Mouse (Mus musculus): ENCODE measurements around the gene Cux1. TPM values are rescaled to one million over a fixed set of nuclear protein-coding genes. Genes with fewer than 3 reads are reported as not detected.
A peak's percentile ranks its signal among the peaks of the same experiment; 100 is the strongest.

The Cux1 gene
- polyA plus RNA-seq, 1 experiment from 2014 or later = 68.9 TPM

DNA sequence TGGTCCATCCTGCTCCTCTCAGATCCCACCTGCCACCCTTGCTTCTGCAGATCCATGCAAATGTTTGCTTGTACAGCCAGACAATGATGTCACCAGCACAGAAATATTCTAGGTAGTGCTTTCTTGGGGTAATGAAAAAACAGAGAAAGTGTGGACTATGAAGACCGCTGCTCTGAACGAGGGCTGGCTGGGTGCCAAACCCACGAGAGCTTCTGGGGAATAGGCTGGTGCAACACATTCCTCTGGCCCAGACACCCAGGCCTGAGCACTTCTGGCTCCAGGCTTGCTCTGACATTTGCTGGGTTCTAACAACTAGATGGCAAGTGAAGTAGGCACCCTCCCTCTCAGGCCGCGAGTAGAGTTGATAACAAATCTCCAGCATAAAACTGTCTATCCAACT, 11.6 kb downstream of the Cux1 start:
- Histone ChIP-seq H3K9ac (peak overlapping the region; percentile 51), H3K4me2 (peak overlapping the region; percentile 40; the same call in 1 of the 2 replicates), H3K4me3 (no peak overlapping the region), H3K4me1 (peaks cover 88% of the 10 kb centered on the region), H3K27ac (replicated peaks) (peak overlapping the region; percentile 88), H3K27me3 (replicated peaks) (no peaks in the 10 kb centered on the region), H3K36me3 (no peaks in the 10 kb centered on the region), H3K9me3 (no peaks in the 10 kb centered on the region)
- 9% methylated on average over 5 of the region's 5 CpGs for WGBS
- ATAC-seq (ENCODE audit: extremely low read depth, insufficient number of reproducible peaks, low FRiP score, low TSS enrichment) = peak; percentile 34; the same call in 1 of the 2 replicates

DNA sequence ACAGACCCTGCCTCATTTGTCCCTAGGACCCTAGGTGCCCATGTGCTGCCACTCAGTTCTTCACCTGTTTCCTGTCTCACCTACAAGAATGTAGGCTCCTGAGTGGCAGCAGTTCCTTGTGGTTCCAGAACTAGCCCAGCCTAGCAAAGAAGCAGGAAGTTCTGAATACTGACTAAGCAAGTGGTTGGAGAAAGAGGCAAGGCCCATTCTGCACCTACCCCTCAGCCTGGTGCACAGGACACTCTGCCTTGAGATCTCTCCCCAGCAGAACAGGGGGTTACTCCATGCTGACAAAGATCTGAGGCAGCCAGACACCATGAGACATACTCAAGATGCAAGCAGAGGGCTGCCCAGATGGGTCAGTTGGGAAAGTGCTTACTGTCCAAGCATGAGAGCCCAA, 14.5 kb downstream of the Cux1 start:
- ATAC-seq (ENCODE audit: extremely low read depth, insufficient number of reproducible peaks, low FRiP score, low TSS enrichment) = no peak
- H3K36me3 ChIP-seq = no peaks in the 10 kb centered on the region
- H3K9ac ChIP-seq = no peak overlapping the region
- H3K9me3 ChIP-seq = no peaks in the 10 kb centered on the region
- peaks cover 78% of the 10 kb centered on the region for H3K4me1 ChIP-seq
- H3K4me3 ChIP-seq = no peak overlapping the region
- no peak overlapping the region for H3K27ac ChIP-seq (replicated peaks)
- no peaks in the 10 kb centered on the region for H3K27me3 ChIP-seq (replicated peaks)
- no peak overlapping the region for H3K4me2 ChIP-seq

DNA sequence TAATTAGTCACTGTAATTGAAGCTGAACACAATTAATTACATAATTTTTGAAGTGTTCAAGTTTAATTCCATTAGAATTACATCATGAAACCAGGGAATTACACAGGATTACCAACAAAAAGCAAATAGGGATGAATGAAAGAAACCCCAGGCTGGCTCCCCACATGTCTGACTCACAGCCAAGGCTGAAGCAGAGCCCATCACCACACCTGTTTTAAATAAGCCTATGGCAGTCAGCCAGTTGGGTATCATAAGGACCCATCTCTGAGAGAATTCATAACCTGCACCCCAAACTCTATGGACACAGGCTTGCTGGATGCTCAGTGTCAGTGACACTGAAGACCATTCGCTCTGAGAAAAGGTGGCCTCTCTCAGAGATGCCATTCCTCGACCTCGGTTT, 15.2 kb downstream of the Cux1 start:
- no peak overlapping the region for H3K4me2 ChIP-seq
- ATAC-seq (ENCODE audit: extremely low read depth, insufficient number of reproducible peaks, low FRiP score, low TSS enrichment) = no peak
- H3K36me3 ChIP-seq = no peaks in the 10 kb centered on the region
- no peak overlapping the region for H3K27ac ChIP-seq (replicated peaks)
- no peak overlapping the region for H3K4me3 ChIP-seq
- no peaks in the 10 kb centered on the region for H3K27me3 ChIP-seq (replicated peaks)
- no peak overlapping the region for H3K9ac ChIP-seq
- peaks cover 71% of the 10 kb centered on the region for H3K4me1 ChIP-seq
- no peaks in the 10 kb centered on the region for H3K9me3 ChIP-seq
- 78% methylated on average over 3 of the region's 3 CpGs for WGBS

DNA sequence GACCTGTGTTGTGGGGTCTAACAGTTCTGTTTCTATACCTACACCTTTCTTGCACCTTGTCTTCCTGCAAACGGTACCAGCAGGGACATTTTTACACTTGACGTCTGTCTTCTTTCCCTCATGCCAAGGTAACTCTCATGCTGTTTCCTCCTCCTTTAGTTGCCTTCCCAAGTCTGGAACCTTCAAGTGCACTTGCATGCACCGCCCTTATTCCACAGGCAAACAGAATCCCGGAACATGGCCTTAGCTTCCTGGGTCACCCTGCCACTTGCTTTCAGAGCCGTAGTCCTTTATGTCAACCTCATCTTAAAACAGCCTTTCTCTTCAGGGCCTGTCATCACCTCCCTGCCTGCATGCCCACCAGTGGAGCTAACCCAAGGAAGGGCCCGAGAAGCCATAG, 15.7 kb downstream of the Cux1 start:
- Histone ChIP-seq H3K4me1 (peaks cover 66% of the 10 kb centered on the region), H3K4me3 (no peak overlapping the region), H3K9me3 (no peaks in the 10 kb centered on the region), H3K27ac (replicated peaks) (peak overlapping the region; percentile 44), H3K4me2 (peak overlapping the region; percentile 2; the same call in 1 of the 2 replicates), H3K9ac (no peak overlapping the region), H3K27me3 (replicated peaks) (no peaks in the 10 kb centered on the region), H3K36me3 (no peaks in the 10 kb centered on the region)
- ATAC-seq (ENCODE audit: extremely low read depth, insufficient number of reproducible peaks, low FRiP score, low TSS enrichment) = no peak
- WGBS = 36% methylated on average over 6 of the region's 6 CpGs

DNA sequence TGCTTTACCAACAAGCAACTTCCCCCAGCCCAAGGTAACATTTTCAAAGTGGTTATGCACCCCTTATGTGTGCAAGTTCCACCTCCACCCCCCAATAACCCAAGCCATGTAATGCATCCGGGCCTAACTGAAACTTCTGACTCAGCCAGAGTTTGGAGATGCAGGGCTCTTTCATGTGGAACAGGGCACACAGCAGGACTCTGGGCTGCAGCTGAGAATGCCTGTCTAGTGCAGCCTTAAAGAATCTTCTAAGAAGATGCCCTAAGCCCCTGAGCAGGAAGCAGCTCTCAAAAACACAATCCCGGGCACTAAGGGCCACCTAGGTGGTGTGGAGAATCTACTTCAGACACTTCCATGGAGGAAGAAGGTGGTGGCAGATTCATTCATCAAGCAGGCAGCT, 16.6 kb downstream of the Cux1 start:
- peak overlapping the region; percentile 44 for H3K27ac ChIP-seq (replicated peaks)
- no peak overlapping the region for H3K4me3 ChIP-seq
- H3K27me3 ChIP-seq (replicated peaks) = no peaks in the 10 kb centered on the region
- ATAC-seq (ENCODE audit: extremely low read depth, insufficient number of reproducible peaks, low FRiP score, low TSS enrichment) = no peak
- no peak overlapping the region; the same call in 1 of the 2 replicates for H3K9ac ChIP-seq
- peaks cover 64% of the 10 kb centered on the region for H3K4me1 ChIP-seq
- 34% methylated on average over 2 of the region's 2 CpGs for WGBS
- H3K9me3 ChIP-seq = no peaks in the 10 kb centered on the region
- H3K4me2 ChIP-seq = no peak overlapping the region
- no peaks in the 10 kb centered on the region for H3K36me3 ChIP-seq

DNA sequence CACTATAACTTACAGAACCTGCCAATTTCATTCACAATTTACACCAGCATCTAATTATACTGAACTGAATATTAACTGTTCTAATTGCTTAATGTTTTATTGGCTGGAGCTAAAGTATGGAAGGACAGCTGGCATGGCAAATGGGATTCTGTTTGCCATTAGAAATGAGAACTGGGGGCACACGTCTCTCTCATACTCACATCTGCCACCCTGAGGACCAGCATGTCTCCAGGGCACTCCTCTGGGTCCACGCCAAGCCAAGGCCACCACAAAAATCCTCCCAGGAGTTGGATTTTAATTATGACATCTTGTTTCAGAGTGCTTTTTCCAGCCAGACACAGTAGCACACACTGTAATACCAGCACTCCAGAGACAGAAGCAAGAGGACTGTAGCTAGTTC, 18.5 kb downstream of the Cux1 start:
- Histone ChIP-seq H3K4me2 (no peak overlapping the region), H3K27me3 (replicated peaks) (no peaks in the 10 kb centered on the region), H3K9ac (no peak overlapping the region), H3K4me1 (peaks cover 57% of the 10 kb centered on the region), H3K27ac (replicated peaks) (no peak overlapping the region), H3K9me3 (no peaks in the 10 kb centered on the region), H3K36me3 (no peaks in the 10 kb centered on the region), H3K4me3 (no peak overlapping the region)
- 86% methylated on average over 2 of the region's 2 CpGs for WGBS
- no peak for ATAC-seq (ENCODE audit: extremely low read depth, insufficient number of reproducible peaks, low FRiP score, low TSS enrichment)

DNA sequence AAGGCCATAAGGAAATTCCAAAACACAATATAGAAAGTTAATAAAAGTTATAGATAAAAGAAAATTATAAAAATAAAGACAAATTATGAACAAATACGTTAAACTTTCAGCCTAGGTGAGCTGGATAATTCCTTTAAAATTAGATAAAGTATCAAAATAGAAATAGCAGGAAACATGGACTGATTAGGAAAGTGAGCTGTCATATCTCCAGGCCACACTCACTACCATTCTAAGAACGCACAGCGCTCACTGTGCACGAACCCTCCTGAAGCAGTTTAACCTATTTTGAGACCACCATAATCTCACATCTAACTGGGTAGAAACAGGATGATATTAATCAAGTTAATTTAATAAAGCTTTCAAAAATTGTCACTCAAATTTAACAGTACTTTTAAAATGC, 22.2 kb downstream of the Cux1 start:
- WGBS = 31% methylated on average over 4 of the region's 4 CpGs
- Histone ChIP-seq H3K27ac (replicated peaks) (no peak overlapping the region; the same call in 1 of the 2 replicates), H3K9me3 (no peaks in the 10 kb centered on the region), H3K4me3 (no peak overlapping the region), H3K27me3 (replicated peaks) (no peaks in the 10 kb centered on the region), H3K4me1 (peaks cover 51% of the 10 kb centered on the region), H3K36me3 (no peaks in the 10 kb centered on the region), H3K9ac (no peak overlapping the region), H3K4me2 (peak overlapping the region; percentile 39)
- ATAC-seq (ENCODE audit: extremely low read depth, insufficient number of reproducible peaks, low FRiP score, low TSS enrichment) = no peak

DNA sequence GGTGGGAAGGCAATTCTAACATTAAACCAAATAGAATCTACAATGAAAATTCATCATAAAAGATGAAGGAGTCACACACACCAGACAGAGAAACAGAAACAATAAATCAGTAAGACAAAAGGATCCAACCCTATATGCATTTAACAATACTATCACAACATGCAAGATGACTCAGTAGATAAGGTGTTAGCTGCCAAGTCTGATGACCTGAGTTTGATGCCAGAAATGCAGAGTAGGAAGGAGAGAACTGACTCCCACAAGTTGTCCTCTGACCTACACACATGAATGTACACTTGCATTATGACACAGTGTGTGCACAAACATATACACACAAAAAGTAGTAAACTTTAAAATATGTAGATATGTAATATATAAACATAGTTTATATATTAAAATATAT, 24.1 kb downstream of the Cux1 start:
- Histone ChIP-seq H3K36me3 (no peaks in the 10 kb centered on the region), H3K9me3 (no peaks in the 10 kb centered on the region), H3K4me2 (no peak overlapping the region), H3K27me3 (replicated peaks) (no peaks in the 10 kb centered on the region), H3K27ac (replicated peaks) (no peak overlapping the region), H3K9ac (no peak overlapping the region), H3K4me3 (no peak overlapping the region), H3K4me1 (peaks cover 65% of the 10 kb centered on the region)
- ATAC-seq (ENCODE audit: extremely low read depth, insufficient number of reproducible peaks, low FRiP score, low TSS enrichment) = no peak

DNA sequence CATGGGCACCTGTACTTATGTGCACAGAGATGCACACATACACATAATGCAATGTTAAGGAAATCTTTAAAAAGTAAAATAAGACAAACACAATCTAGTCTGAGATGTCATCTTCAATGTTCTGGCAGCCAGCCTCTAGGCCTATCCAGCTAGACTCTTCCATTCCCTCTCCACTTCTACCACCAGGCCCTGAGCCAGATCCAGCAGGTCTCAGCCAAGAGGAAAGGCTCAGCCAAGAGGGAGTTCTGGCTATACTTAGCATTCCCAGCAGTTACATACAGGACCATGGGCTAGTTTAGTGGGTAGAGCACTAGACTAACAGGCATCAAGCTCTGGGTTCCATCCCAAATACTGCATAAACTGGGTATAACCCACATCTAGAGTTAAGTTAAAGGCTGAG, 26.3 kb downstream of the Cux1 start:
- no peak for ATAC-seq (ENCODE audit: extremely low read depth, insufficient number of reproducible peaks, low FRiP score, low TSS enrichment)
- peaks cover 78% of the 10 kb centered on the region for H3K4me1 ChIP-seq
- H3K9ac ChIP-seq = 0 out of 2 replicates have a peak overlapping the region, but pooled peaks have one; percentile 55

DNA sequence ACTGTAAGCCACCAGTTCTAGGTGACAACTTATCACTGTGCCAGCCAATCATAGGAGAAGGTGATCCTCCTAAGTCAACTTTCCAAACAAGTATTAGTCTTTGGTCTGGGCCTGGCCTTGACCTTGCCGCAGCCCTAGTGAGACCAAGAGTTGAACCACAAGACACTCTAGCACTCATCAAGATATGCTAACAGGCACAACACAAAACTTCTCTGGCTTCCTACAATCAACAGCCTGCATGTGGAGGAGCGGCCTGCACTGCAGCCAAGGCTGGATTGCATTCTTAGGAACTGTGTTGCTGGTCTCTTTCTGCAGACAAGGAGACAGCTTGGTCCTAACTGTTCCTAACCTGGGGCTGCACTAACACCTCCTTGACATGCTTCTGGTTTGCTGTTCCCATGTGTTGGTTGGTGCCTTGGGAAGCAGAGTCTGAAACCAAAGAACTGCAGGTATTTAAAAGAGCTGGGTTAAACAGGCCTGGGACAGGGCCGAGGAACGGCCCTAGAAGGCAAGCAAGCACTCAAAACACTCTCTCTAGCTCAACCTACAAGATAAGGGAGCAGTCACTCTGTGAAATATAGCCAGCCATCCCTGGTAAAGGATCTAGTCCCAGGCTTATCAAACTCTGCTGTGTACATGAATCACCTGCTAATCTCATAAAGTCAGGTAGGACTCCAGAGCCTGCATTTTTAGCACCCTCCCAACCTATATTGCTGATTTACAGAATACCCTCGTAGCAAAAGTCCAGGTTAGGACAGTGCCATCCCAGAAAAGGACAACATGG, 27.0 kb downstream of the Cux1 start:
- Histone ChIP-seq H3K4me2 (peak overlapping the region; percentile 3; the same call in 1 of the 2 replicates), H3K36me3 (no peaks in the 10 kb centered on the region), H3K27me3 (replicated peaks) (no peaks in the 10 kb centered on the region), H3K4me1 (peaks cover 78% of the 10 kb centered on the region), H3K9me3 (no peaks in the 10 kb centered on the region), H3K27ac (replicated peaks) (peak overlapping the region; percentile 75), H3K4me3 (no peak overlapping the region), H3K9ac (peak overlapping the region; percentile 55)
- 37% methylated on average over 5 of the region's 5 CpGs for WGBS
- no peak for ATAC-seq (ENCODE audit: extremely low read depth, insufficient number of reproducible peaks, low FRiP score, low TSS enrichment)

More for the DNA sequence above, 26.3 kb downstream of the Cux1 start:
- H3K4me2 ChIP-seq = no peak overlapping the region
- H3K9me3 ChIP-seq = no peaks in the 10 kb centered on the region
- no peaks in the 10 kb centered on the region for H3K36me3 ChIP-seq
- H3K27me3 ChIP-seq (replicated peaks) = no peaks in the 10 kb centered on the region
- peak overlapping the region; percentile 75 for H3K27ac ChIP-seq (replicated peaks)
- no peak overlapping the region for H3K4me3 ChIP-seq

DNA sequence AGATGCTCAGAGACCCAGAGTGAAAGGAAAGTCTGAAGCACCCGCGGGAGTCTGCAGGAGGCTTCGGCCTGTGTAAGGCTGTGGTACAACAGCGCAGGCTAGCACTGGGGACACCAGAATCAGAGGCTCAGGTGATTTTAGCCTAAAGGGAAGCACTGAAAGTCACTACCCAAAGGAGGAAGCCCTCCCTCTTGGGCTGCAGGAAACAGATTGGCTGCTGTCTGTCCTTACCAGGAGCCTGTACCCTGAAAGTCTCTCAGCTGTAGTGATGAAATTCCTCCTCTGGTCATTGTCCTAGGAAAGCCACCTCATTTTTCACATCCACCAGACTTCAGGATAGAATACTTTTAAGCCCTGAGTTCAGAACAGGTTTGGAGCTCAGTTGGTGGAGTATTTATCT, 30.5 kb downstream of the Cux1 start:
- Histone ChIP-seq H3K27me3 (replicated peaks) (no peaks in the 10 kb centered on the region), H3K9me3 (no peaks in the 10 kb centered on the region), H3K4me2 (no peak overlapping the region), H3K27ac (replicated peaks) (no peak overlapping the region), H3K36me3 (no peaks in the 10 kb centered on the region), H3K4me3 (no peak overlapping the region), H3K4me1 (peaks cover 95% of the 10 kb centered on the region), H3K9ac (peak overlapping the region; percentile 47; the same call in 1 of the 2 replicates)
- ATAC-seq (ENCODE audit: extremely low read depth, insufficient number of reproducible peaks, low FRiP score, low TSS enrichment) = no peak
- WGBS = 76% methylated on average over 4 of the region's 4 CpGs
